Mouse (Mus musculus) midbrain, embryonic 10.5 days (tissue): ENCODE results near the gene Lrp2bp. TPM values are rescaled to one million over a fixed set of nuclear protein-coding genes. Genes with fewer than 3 reads are reported as not detected.

Experiments used
- DNase-seq: peaks from one replicate; pipeline ENCODE4 v3.0.0-alpha.2; 2017; ENCODE audit warnings: low spot score
- H3K27ac ChIP-seq: fragments of 300-500 bp; sonication (generic); replicated peaks from 2 replicates; pipeline ENCODE4 v1.5.1; 2016; ENCODE audit warnings: mild to moderate bottlenecking
- H3K27me3 ChIP-seq: fragments of 300-500 bp; sonication (generic); 2 replicates; pipeline ENCODE4 v1.6.1; 2016; ENCODE audit warnings: low read depth, mild to moderate bottlenecking; ENCODE audit not compliant: poor library complexity, severe bottlenecking
- H3K36me3 ChIP-seq: fragments of 300-500 bp; sonication (generic); 2 replicates; pipeline ENCODE4 v1.6.1; 2016; ENCODE audit warnings: mild to moderate bottlenecking, moderate library complexity
- H3K4me1 ChIP-seq: fragments of 300-500 bp; sonication (generic); 2 replicates; pipeline ENCODE4 v1.6.1; 2016
- H3K4me3 ChIP-seq: fragments of 300-500 bp; sonication (generic); 2 replicates; pipeline ENCODE4 v1.5.1; 2016; ENCODE audit warnings: mild to moderate bottlenecking, moderate library complexity
- H3K9me3 ChIP-seq: fragments of 300-500 bp; sonication (generic); replicated peaks from 2 replicates; pipeline ENCODE4 v1.6.1; 2016; ENCODE audit warnings: mild to moderate bottlenecking
- WGBS: fragments of 180-500 bp; shearing (Covaris S2); methylation state at CpG from one replicate; pipeline ENCODE4 v1.1.7; 2016; 5-methylcytosine and 5-hydroxymethylcytosine counted together
- polyA plus RNA-seq: library from polyadenylated mRNA; unstranded; fragments of >200 nt; fragmentation: Nextera tagmentation; extraction: Ambion mirVana; gene quantifications from 2 replicates; pipeline ENCODE4 v1.2.1, GENCODE M21; 2016

The Lrp2bp gene
- polyA plus RNA-seq, 1 experiment from 2014 or later, result 0.10 TPM

DNA sequence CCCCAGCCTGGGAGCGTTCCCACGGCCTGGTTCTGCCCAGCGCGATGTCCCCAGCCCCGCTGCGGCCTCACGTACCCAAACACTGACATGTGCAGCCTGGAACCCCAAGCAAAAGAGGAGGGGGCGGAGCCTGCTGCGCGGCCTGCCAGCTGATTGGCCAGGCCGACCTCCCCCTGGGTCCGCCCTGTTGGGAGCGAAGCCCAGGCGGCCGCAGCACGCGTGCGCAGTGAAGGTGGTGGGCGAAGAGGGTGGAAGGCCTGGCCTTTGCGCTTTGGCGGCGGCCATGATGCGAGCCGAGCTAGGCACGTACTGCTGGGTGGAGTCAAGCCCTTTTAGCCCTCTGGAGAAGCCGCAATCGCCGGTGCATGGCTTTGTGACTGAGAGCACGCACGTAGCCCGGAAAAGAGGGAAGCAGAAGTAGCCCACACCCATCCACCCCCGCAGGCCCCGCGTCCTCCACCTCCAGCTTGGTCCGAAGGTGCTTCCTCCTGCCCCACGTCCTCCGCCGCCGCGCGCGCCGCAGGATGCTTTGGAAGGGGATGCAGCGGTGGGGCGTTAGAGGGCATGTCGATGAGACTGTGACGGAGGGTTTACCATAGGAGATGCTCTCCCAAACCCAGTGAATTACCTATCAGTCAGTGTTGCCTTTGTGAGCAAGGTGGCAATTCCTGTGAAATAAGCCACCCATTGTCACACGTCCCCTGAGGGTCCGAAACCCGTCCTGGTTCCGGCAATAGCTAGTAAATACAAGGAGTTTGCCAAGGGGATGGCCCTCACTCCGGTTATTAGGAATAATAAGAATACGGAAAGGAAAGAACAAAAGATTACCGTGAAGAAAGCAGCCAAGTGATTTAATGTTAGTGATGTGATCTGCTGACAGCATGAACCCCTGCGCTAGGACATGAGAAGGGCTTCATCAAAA, 942 bp downstream of the Lrp2bp start:
- peaks cover 27% of the 10 kb centered on the region for H3K4me1 ChIP-seq
- peak; percentile 99 for DNase-seq
- H3K27me3 ChIP-seq, result no peaks in the 10 kb centered on the region
- no peaks in the 10 kb centered on the region for H3K9me3 ChIP-seq
- peaks cover 28% of the 10 kb centered on the region for H3K36me3 ChIP-seq
- peak overlapping the region; percentile 97 for H3K27ac ChIP-seq
- peak overlapping the region; percentile 68 for H3K4me3 ChIP-seq
- WGBS, result 8% methylated on average over 55 of the region's 55 CpGs

DNA sequence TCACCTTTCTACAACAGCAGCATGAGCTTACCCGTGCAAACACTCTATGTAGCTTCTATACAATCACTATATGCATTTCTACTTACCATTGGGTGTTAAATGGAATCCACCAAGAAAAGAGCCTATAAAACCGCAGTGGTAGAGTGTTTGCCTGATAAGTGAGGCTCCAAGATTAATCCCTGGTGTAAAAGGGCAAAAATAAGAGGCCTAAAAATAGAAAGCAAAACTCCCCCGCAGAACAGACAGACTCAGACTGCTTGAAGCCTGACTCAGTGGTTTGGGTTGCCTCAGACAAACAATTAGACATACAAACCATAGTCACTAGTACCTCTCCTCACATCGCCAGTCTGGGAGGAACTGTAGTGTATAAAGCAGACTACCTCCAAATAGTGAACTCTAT, 6.5 kb downstream of the Lrp2bp start, which contains the start of gene Ankrd37:
Ankrd37 (minus strand) TSS at position 112 of the 400 bp plus-strand sequence.
- no peak for DNase-seq
- no peak within 1 kb of the TSS for H3K27ac ChIP-seq
- no peak within 1 kb of the TSS for H3K4me3 ChIP-seq
- H3K27me3 ChIP-seq, result no peaks in the 10 kb centered on the region
- peaks cover 3% of the 10 kb centered on the region for H3K4me1 ChIP-seq
- H3K9me3 ChIP-seq, result no peaks in the 10 kb centered on the region
- 73% methylated on average over 4 of the region's 4 CpGs for WGBS
- H3K36me3 ChIP-seq, result no peaks in the 10 kb centered on the region

DNA sequence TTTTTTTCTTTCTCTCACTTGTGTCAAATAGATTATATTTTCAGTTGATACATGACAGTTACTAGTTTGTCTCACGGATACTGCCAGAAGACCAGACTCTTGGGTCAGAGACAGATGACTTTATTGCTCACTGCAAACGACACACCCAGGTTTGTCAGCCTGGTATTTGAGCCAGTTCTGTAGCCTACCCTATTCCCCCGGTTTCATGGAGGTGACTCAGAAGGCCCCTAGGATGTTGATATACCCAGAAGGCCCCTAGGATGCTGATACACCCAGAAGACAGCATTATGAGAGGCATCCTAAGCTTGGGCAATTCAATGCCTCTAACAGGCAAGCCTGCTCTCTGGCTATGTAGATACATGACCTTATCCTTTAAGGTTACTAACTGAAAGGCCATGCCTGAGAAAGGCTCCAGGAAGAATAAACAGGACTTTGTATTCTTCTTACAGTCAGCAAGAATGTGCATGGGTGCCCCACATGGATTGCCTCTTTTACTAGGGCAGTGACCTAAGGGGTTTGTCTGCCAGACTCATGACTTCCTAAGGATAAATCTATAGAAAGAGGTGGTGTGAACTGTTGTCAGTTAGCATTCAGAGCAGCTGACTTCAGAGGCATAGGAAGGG, 8.1 kb downstream of the Lrp2bp start:
- no peaks in the 10 kb centered on the region for H3K9me3 ChIP-seq
- H3K4me3 ChIP-seq, result no peak overlapping the region
- DNase-seq, result no peak
- no peak overlapping the region for H3K27ac ChIP-seq
- H3K4me1 ChIP-seq, result peaks cover 14% of the 10 kb centered on the region
- WGBS, result 85% methylated on average over 3 of the region's 3 CpGs
- no peaks in the 10 kb centered on the region for H3K36me3 ChIP-seq
- no peaks in the 10 kb centered on the region for H3K27me3 ChIP-seq

DNA sequence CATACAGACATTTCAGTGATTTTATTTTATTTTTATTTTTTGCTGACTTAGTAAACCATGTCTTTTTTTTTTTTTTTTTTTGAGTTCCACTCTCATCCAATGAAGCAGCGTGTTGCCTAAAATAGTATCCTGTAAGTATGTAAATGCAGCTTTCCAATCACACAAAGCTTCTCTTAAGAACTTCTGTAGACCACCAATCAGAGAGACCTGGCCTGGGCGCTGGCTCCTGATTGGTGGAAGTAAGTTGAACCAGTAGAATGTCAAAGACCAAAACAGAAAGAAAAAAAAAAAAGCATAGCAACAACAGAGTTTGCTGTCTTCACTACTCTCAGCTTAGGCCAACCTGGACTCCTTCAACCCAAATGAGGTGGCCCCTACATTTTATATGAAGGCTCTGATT, 11.2 kb downstream of the Lrp2bp start:
- Histone ChIP-seq H3K4me3 (peak overlapping the region; percentile 40), H3K27me3 (no peaks in the 10 kb centered on the region), H3K36me3 (no peaks in the 10 kb centered on the region), H3K9me3 (no peaks in the 10 kb centered on the region), H3K4me1 (peaks cover 14% of the 10 kb centered on the region), H3K27ac (no peak overlapping the region)
- DNase-seq, result no peak
- 45% methylated on average over 2 of the region's 2 CpGs for WGBS

DNA sequence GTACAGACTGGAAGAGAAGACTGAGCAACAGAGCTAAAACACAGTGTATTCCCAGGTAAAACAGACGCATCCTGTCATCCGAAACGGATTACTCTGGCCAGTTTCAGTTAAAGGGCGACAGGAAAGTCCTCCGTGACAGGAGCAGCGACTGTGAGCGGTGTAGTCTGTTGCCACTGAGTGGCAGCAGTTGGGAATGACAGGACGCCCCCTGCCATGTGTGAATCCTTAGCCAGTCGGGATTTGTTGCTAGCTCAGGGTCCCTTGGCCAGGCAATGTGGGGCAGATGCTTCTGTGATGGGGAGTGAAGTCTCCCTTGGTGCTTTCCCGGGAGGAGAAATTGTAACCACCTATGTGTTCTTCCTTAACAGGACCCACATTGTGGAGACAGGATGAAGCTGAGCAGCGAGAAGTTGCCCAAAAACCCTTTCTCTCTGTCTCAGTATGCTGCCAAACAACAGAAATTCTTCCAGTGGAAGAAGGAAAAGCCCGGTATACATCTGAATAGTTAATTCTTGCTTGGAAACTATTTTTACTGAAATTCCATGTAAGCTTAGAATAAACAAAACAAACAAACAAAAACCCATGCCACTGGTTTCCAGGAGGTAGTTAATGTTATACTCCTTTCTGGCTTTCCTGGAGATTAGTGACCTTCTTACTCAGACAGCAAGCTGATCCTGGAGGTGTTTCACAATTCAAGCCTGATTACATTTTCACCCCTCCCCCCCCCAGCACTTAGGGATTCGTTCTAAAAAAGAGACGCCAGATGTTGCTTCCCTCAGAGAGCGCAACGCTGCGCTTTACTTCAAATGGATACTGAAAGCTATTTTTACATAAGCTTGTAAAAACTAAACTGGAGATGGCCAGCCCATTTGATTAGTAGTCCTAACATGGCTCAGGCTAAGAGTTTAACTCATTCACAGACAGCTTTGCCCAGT, 11.9 kb downstream of the Lrp2bp start:
- WGBS, result 16% methylated on average over 17 of the region's 17 CpGs
- H3K36me3 ChIP-seq, result no peaks in the 10 kb centered on the region
- no peak overlapping the region for H3K27ac ChIP-seq
- DNase-seq, result peak; percentile 50
- H3K4me3 ChIP-seq, result peak overlapping the region; percentile 40
- no peaks in the 10 kb centered on the region for H3K9me3 ChIP-seq
- peaks cover 14% of the 10 kb centered on the region for H3K4me1 ChIP-seq
- H3K27me3 ChIP-seq, result no peaks in the 10 kb centered on the region

DNA sequence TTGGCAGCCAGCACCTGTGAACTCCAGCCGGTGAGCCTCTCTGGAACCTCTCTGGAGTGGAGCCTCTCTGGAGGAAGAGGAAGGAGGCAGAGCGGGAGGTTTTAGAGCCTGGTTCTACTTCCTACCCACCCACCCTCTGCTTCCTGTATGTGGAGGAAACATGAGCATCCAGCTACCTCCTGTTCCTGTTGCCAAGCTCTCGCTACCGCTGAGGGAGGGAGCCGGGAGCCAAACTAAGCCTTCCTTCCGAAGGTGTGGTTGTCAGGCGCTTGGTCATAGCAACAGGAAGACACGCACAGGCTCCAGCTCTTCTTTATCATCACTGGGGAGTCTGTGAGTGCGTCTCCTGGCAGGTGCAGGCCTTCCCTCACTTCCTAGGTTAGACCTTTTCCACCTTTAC, 23.1 kb downstream of the Lrp2bp start:
- 84% methylated on average over 9 of the region's 9 CpGs for WGBS
- H3K9me3 ChIP-seq, result no peaks in the 10 kb centered on the region

DNA sequence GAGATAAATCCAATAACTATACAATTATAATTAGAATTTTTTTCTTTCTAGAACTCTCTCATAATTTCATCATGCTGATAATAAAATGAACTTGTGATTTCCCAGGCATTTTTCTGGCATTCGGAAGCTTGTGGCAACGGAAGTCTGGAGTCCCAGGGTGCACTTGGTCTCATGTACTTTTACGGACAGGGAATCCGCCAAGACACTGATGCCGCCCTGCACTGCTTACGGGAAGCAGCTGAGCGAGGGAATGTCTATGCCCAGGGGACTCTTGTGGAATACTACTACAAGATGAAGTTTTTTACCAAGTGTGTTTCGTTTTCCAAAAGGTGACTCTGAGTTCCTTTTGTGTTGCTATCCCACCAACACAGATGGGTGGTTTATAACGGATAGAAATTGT, 23.7 kb downstream of the Lrp2bp start:
- 94% methylated on average over 9 of the region's 9 CpGs for WGBS
- Histone ChIP-seq H3K27me3 (no peaks in the 10 kb centered on the region), H3K4me1 (no peaks in the 10 kb centered on the region), H3K27ac (no peak overlapping the region), H3K36me3 (no peaks in the 10 kb centered on the region), H3K9me3 (no peaks in the 10 kb centered on the region), H3K4me3 (no peak overlapping the region)
- no peak for DNase-seq

More for the DNA sequence above, 23.1 kb downstream of the Lrp2bp start:
- Histone ChIP-seq H3K27me3 (no peaks in the 10 kb centered on the region), H3K4me3 (no peak overlapping the region), H3K36me3 (no peaks in the 10 kb centered on the region), H3K4me1 (no peaks in the 10 kb centered on the region), H3K27ac (no peak overlapping the region)
- DNase-seq, result no peak

DNA sequence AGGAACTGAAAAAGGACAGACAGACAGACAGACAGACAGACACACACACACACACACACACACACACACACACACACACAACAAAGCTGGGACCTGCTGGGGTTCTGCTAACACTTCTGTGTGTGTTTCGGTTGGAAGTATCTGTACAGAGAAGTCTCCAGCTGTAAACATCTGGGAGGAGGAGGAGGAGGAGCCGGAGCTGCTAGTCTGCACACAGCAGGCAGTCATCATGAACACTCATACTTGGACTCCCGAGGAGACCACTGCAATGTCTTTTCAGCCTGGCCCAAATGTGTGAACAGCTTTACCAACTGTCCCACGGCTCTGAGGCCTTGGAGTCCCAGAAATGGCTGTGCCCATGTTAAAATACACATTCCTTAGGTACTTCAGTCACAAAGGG, 25.3 kb downstream of the Lrp2bp start:
- no peaks in the 10 kb centered on the region for H3K9me3 ChIP-seq
- no peak overlapping the region for H3K4me3 ChIP-seq
- no peaks in the 10 kb centered on the region for H3K4me1 ChIP-seq
- H3K27ac ChIP-seq, result no peak overlapping the region
- no peak for DNase-seq
- WGBS, result 68% methylated on average over 4 of the region's 4 CpGs
- H3K27me3 ChIP-seq, result no peaks in the 10 kb centered on the region
- no peaks in the 10 kb centered on the region for H3K36me3 ChIP-seq

DNA sequence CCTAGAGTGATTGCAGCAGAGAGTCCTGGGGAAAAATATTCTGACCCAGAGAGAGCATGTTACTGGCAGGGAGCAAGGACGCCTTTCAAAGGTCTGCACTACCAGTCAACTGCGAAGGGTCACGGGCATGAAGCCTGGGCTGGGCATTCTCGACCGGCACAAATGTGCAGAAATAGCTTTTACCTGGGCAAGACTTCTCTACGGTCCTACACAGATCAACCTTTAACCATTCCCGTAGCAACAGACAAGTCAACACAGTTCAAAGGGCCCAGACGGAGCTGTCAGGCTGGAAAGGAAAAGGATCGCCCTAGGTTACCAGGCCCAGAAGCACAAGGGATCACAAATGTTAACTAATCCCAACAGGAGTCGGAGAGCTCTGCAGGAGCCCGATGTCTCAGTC, 37.1 kb downstream of the Lrp2bp start:
- Histone ChIP-seq H3K36me3 (peaks cover 6% of the 10 kb centered on the region; the same call in 1 of the 2 replicates), H3K4me3 (no peak overlapping the region), H3K27me3 (no peaks in the 10 kb centered on the region), H3K9me3 (no peaks in the 10 kb centered on the region), H3K4me1 (no peaks in the 10 kb centered on the region), H3K27ac (no peak overlapping the region)
- WGBS, result 72% methylated on average over 11 of the region's 11 CpGs
- DNase-seq, result no peak

DNA sequence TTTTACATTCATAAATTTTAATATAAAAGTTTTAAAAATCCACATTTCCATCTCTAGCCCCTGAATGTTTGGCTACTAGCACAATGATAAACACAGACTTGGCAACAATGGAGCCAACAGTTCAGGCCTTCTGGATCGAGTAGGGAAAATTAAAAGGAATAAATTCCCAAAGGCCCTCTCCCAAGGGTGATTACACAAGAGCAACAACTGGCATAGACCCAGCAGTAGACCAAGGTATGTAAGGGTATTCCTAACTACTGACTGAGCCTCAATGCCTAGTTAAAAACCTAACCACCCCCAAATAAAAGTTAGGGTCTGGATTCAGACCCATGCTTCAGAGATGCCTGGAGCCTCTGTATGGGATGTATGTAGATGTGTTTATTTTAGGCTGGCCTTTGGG, 40.6 kb downstream of the Lrp2bp start:
- no peak overlapping the region for H3K27ac ChIP-seq
- no peak for DNase-seq
- H3K36me3 ChIP-seq, result peaks cover 15% of the 10 kb centered on the region
- no peaks in the 10 kb centered on the region for H3K27me3 ChIP-seq
- no peaks in the 10 kb centered on the region for H3K4me1 ChIP-seq
- H3K4me3 ChIP-seq, result no peak overlapping the region
- H3K9me3 ChIP-seq, result no peaks in the 10 kb centered on the region
- WGBS, result 88% methylated on average over 1 of the region's 1 CpGs

DNA sequence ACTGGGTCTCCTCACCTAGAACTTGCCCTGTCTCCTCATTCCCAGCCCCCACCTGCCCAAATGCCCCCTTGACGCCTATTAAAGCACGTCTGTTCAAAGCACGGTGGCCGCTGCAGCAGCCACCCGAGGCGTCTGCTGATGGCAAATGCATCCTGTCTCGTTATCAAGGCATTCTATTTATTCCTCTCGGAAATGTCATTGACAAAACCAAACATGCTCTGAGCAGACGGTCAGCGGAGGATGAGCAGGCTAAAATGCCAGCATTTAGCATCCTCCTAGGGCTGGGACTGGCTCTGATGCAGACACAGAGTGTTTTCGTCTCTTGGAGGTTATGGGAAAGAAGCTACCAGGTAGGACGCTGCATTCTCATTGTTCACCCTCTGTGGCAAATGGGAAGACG, 41.2 kb downstream of the Lrp2bp start:
- H3K4me1 ChIP-seq, result no peaks in the 10 kb centered on the region
- peaks cover 17% of the 10 kb centered on the region for H3K36me3 ChIP-seq
- 88% methylated on average over 13 of the region's 13 CpGs for WGBS
- no peaks in the 10 kb centered on the region for H3K27me3 ChIP-seq
- no peak overlapping the region for H3K4me3 ChIP-seq
- no peak for DNase-seq
- H3K27ac ChIP-seq, result no peak overlapping the region
- H3K9me3 ChIP-seq, result no peaks in the 10 kb centered on the region

DNA sequence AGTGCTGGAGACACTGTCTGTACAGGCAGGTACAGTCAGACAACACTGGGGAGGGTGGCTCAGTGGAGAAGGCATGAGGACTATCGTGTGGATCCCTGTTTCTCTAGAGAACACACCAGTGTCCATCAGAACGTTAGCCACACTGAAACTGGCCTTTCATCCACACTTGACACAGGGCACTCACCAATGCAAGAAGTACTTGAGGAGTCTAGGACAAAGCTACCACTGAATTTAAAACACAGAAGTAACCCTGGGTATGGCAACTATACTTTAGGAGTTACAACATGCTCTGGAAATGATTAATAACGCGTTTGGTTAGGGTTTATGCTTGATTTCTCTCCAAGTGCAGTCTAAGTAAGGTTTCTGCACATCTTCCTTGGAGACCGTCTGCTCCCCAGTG, 73.7 kb downstream of the Lrp2bp start:
- 92% methylated on average over 5 of the region's 5 CpGs for WGBS
- Histone ChIP-seq H3K4me3 (no peak overlapping the region), H3K4me1 (no peaks in the 10 kb centered on the region), H3K36me3 (peaks cover 2% of the 10 kb centered on the region; the same call in 1 of the 2 replicates), H3K27ac (no peak overlapping the region), H3K27me3 (no peaks in the 10 kb centered on the region), H3K9me3 (no peaks in the 10 kb centered on the region)
- no peak for DNase-seq
